ENCODE assay signal across 8 mouse cellular contexts in genomic region chr12:72082370-72082769, GRCm38 (mm10). TPM values are rescaled to one million over a fixed set of nuclear protein-coding genes. Genes with fewer than 3 reads are reported as not detected.
DNase-seq lines count a peak whose midpoint lies in the region; ATAC-seq and TF ChIP-seq lines count a peak whose summit lies in the region.

No protein-coding gene starts in this region.

- peaks cover 21% of the 10 kb centered on the region for H3K4me1 ChIP-seq in forebrain, embryonic 12.5 days
- H3K4me1 ChIP-seq in forebrain, postnatal 0 days (ENCODE audit: insufficient read depth): peaks cover 2% of the 10 kb centered on the region; the same call in 1 of the 2 replicates
- H3K4me1 ChIP-seq in embryonic facial prominence, embryonic 15.5 days: peaks cover 21% of the 10 kb centered on the region
- peaks cover 17% of the 10 kb centered on the region for H3K4me1 ChIP-seq in lung, embryonic 16.5 days (replicated peaks; ENCODE audit: control insufficient read depth, insufficient read depth, low read length)

- no peak for ATAC-seq in forebrain, embryonic 12.5 days (ENCODE audit: low FRiP score)
- no peak for ATAC-seq in forebrain, postnatal 0 days
- ATAC-seq in embryonic facial prominence, embryonic 15.5 days (ENCODE audit: insufficient number of reproducible peaks, low FRiP score, low TSS enrichment, low read depth): no peak
- no peak for ATAC-seq in lung, embryonic 16.5 days (ENCODE audit: low read depth)

- peak overlapping the region; percentile 24; the same call in 1 of the 2 replicates for H3K4me2 ChIP-seq in forebrain, embryonic 12.5 days
- no peak overlapping the region for H3K4me2 ChIP-seq in forebrain, postnatal 0 days (ENCODE audit: low read depth)
- H3K4me2 ChIP-seq in embryonic facial prominence, embryonic 15.5 days (replicated peaks): peak overlapping the region; percentile 44
- peak overlapping the region; percentile 48 for H3K4me2 ChIP-seq in lung, embryonic 16.5 days (ENCODE audit: low read depth, low read length)

- no peak overlapping the region for H3K4me3 ChIP-seq in forebrain, embryonic 12.5 days (replicated peaks)
- no peak overlapping the region for H3K4me3 ChIP-seq in forebrain, postnatal 0 days (ENCODE audit: low read depth, low read length)
- H3K4me3 ChIP-seq in embryonic facial prominence, embryonic 15.5 days (replicated peaks): peak overlapping the region; percentile 23
- peak overlapping the region; percentile 22 for H3K4me3 ChIP-seq in lung, embryonic 16.5 days (ENCODE audit: low read length)

- H3K9me3 ChIP-seq in forebrain, embryonic 12.5 days: no peaks in the 10 kb centered on the region
- no peaks in the 10 kb centered on the region for H3K9me3 ChIP-seq in forebrain, postnatal 0 days (ENCODE audit: low read length)
- no peaks in the 10 kb centered on the region for H3K9me3 ChIP-seq in embryonic facial prominence, embryonic 15.5 days (replicated peaks)
- no peaks in the 10 kb centered on the region for H3K9me3 ChIP-seq in lung, embryonic 16.5 days (ENCODE audit: control insufficient read depth, low read length)

- H3K36me3 ChIP-seq in forebrain, embryonic 12.5 days (replicated peaks): no peaks in the 10 kb centered on the region
- no peaks in the 10 kb centered on the region for H3K36me3 ChIP-seq in forebrain, postnatal 0 days (ENCODE audit: insufficient read depth)
- H3K36me3 ChIP-seq in embryonic facial prominence, embryonic 15.5 days: no peaks in the 10 kb centered on the region
- H3K36me3 ChIP-seq in lung, embryonic 16.5 days (ENCODE audit: control insufficient read depth, insufficient read depth, low read length): no peaks in the 10 kb centered on the region

- 42% methylated on average over 18 of the region's 18 CpGs for WGBS in forebrain, embryonic 12.5 days
- 36% methylated on average over 18 of the region's 18 CpGs for WGBS in forebrain, postnatal 0 days
- WGBS in embryonic facial prominence, embryonic 15.5 days: 20% methylated on average over 18 of the region's 18 CpGs
- 14% methylated on average over 18 of the region's 18 CpGs for WGBS in lung, embryonic 16.5 days

- no peaks in the 10 kb centered on the region for H3K27me3 ChIP-seq in forebrain, embryonic 12.5 days
- H3K27me3 ChIP-seq in forebrain, postnatal 0 days (ENCODE audit: insufficient read depth, low read length): no peaks in the 10 kb centered on the region
- no peaks in the 10 kb centered on the region for H3K27me3 ChIP-seq in embryonic facial prominence, embryonic 15.5 days
- no peaks in the 10 kb centered on the region for H3K27me3 ChIP-seq in lung, embryonic 16.5 days (ENCODE audit: control insufficient read depth, insufficient read depth, low read depth, low read length)

- no peak overlapping the region for H3K27ac ChIP-seq in forebrain, embryonic 12.5 days
- no peak overlapping the region for H3K27ac ChIP-seq in forebrain, postnatal 0 days (ENCODE audit: low read depth, low read length)
- no peak overlapping the region for H3K27ac ChIP-seq in embryonic facial prominence, embryonic 15.5 days (replicated peaks)
- H3K27ac ChIP-seq in lung, embryonic 16.5 days (ENCODE audit: low read length): no peak overlapping the region

- DNase-seq in forebrain, postnatal 0 days: no peak
- peak; percentile 33 for DNase-seq in kidney, adult 18-20 months
- peak; percentile 27 for DNase-seq in urinary bladder, postnatal 25 days (ENCODE audit: low spot score)
- no peak for DNase-seq in layer of hippocampus, postnatal 25 days (ENCODE audit: extremely low spot score in 1 of 2, low spot score in 1 of 2)
- no peak for DNase-seq in thymus, postnatal 4 days

- no peak for TF ChIP-seq CTCF in forebrain, postnatal 0 days (IDR thresholded peaks at IDR 0.05; ENCODE audit: low read depth)

- 0 out of 2 replicates have a peak overlapping the region, but pooled peaks have one; percentile 1 for H3K9ac ChIP-seq in forebrain, embryonic 12.5 days
- no peak overlapping the region for H3K9ac ChIP-seq in forebrain, postnatal 0 days
- no peak overlapping the region for H3K9ac ChIP-seq in embryonic facial prominence, embryonic 15.5 days
- H3K9ac ChIP-seq in lung, embryonic 16.5 days (ENCODE audit: low read length): peak overlapping the region; percentile 43; the same call in 1 of the 2 replicates

RNA-seq across cellular contexts. Expression of gene L3hypdh, which starts 2.9 kb away (rescaled TPM):
- polyA plus RNA-seq in forebrain, embryonic 12.5 days (2016; fragmentation: Nextera tagmentation; extraction: Ambion mirVana): 7.0 and 8.5 TPM in 2 replicates
- total RNA-seq in forebrain, postnatal 0 days (2014; rRNA removed): 4.5 and 4.7 TPM in 2 replicates
- 11.6 and 14.2 TPM in 2 replicates for polyA plus RNA-seq in forebrain, postnatal 0 days (2015; fragmentation: Nextera tagmentation; extraction: Ambion mirVana)
- polyA plus RNA-seq in embryonic facial prominence, embryonic 15.5 days (2015; fragmentation: Nextera tagmentation; extraction: Ambion mirVana): 19.2 and 20.5 TPM in 2 replicates
- polyA plus RNA-seq in lung, embryonic 16.5 days (2015; fragmentation: Nextera tagmentation; extraction: Ambion mirVana): 19.8 and 22.0 TPM in 2 replicates
- total RNA-seq in layer of hippocampus, postnatal 25 days (2021): 1 to 10 TPM; 3.7 to 4.1 TPM

RNA-seq across cellular contexts. Expression of gene Jkamp, which starts 3.0 kb away (rescaled TPM):
- 81.0 and 81.7 TPM in 2 replicates for polyA plus RNA-seq in forebrain, embryonic 12.5 days (2016; fragmentation: Nextera tagmentation; extraction: Ambion mirVana)
- 78.3 and 83.9 TPM in 2 replicates for total RNA-seq in forebrain, postnatal 0 days (2014; rRNA removed)
- 87.8 and 117 TPM in 2 replicates for polyA plus RNA-seq in forebrain, postnatal 0 days (2015; fragmentation: Nextera tagmentation; extraction: Ambion mirVana)
- 71.5 and 77.0 TPM in 2 replicates for polyA plus RNA-seq in embryonic facial prominence, embryonic 15.5 days (2015; fragmentation: Nextera tagmentation; extraction: Ambion mirVana)
- polyA plus RNA-seq in lung, embryonic 16.5 days (2015; fragmentation: Nextera tagmentation; extraction: Ambion mirVana): 65.0 and 71.4 TPM in 2 replicates
- 10 to 100 TPM; 51.0 to 52.6 TPM for total RNA-seq in layer of hippocampus, postnatal 25 days (2021)

RNA-seq across cellular contexts. Expression of gene Gpr135, which starts 11.4 kb away (rescaled TPM):
- polyA plus RNA-seq in forebrain, embryonic 12.5 days (2016; fragmentation: Nextera tagmentation; extraction: Ambion mirVana): 1.1 and 1.4 TPM in 2 replicates
- total RNA-seq in forebrain, postnatal 0 days (2014; rRNA removed): 16.5 and 17.4 TPM in 2 replicates
- 9.6 and 10.8 TPM in 2 replicates for polyA plus RNA-seq in forebrain, postnatal 0 days (2015; fragmentation: Nextera tagmentation; extraction: Ambion mirVana)
- 0.88 and 1.3 TPM in 2 replicates for polyA plus RNA-seq in embryonic facial prominence, embryonic 15.5 days (2015; fragmentation: Nextera tagmentation; extraction: Ambion mirVana)
- 0.34 and 0.46 TPM in 2 replicates for polyA plus RNA-seq in lung, embryonic 16.5 days (2015; fragmentation: Nextera tagmentation; extraction: Ambion mirVana)
- 10 to 100 TPM; 13.4 TPM for total RNA-seq in layer of hippocampus, postnatal 25 days (2021)

Comparison
In these comparisons a context has a peak if more than half of its experiments do, and no peak if none do; other contexts are left out.
1. H3K9ac ChIP-seq: peak in forebrain, embryonic 12.5 days (single experiment) and lung, embryonic 16.5 days (single experiment); none in forebrain, postnatal 0 days (single experiment) and embryonic facial prominence, embryonic 15.5 days (single experiment).
2. H3K4me3 ChIP-seq: peak in embryonic facial prominence, embryonic 15.5 days (single experiment) and lung, embryonic 16.5 days (single experiment); none in forebrain, embryonic 12.5 days (single experiment) and forebrain, postnatal 0 days (single experiment).
3. DNase-seq: peak in kidney, adult 18-20 months (single experiment) and urinary bladder, postnatal 25 days (single experiment); none in forebrain, postnatal 0 days (single experiment), layer of hippocampus, postnatal 25 days (0 of 2) and thymus, postnatal 4 days (single experiment).